Mouse (Mus musculus) c-Kit-positive CD71-positive TER-119-positive erythroid progenitor cells, embryonic 14.5 days (primary cell): ENCODE results near the gene Slc43a3.
A peak's percentile ranks its signal among the peaks of the same experiment; 100 is the strongest.

Experiments
- DNase-seq: peaks from one replicate; pipeline ENCODE4 v3.0.0-alpha.2; 2013; ENCODE audit warnings: low spot score

Gene Slc43a3

DNA sequence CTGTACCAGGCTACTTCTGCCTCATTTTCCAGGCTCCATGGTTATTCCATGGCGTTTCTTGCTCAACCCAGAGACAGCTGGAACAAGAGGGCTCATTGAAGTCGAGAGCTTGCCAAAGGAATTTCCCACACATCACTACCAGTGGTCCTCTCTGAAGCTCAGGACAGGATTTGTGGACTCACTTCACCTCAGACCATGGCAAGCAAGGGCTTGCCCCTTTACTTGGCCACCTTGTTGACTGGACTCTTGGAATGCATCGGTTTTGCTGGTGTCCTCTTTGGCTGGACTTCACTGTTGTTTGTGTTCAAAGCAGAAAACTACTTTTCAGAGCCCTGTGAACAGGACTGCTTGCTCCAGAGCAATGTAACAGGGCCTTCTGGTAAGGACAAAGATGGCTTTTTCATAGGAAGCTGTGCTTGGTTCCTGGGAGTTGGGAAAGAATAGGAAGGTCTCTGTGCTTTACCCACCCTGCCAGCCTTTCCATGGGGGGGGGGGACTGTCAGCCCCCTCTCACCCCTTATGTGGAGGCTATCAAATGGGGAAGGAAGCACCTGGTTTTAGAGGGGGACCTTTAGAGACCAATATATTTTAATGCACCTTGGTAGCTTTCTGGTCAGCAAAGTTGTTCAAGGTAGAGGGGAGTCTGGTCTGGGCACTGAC is 1.2 kb downstream of the Slc43a3 start:
- DNase-seq: peak; percentile 42

DNA sequence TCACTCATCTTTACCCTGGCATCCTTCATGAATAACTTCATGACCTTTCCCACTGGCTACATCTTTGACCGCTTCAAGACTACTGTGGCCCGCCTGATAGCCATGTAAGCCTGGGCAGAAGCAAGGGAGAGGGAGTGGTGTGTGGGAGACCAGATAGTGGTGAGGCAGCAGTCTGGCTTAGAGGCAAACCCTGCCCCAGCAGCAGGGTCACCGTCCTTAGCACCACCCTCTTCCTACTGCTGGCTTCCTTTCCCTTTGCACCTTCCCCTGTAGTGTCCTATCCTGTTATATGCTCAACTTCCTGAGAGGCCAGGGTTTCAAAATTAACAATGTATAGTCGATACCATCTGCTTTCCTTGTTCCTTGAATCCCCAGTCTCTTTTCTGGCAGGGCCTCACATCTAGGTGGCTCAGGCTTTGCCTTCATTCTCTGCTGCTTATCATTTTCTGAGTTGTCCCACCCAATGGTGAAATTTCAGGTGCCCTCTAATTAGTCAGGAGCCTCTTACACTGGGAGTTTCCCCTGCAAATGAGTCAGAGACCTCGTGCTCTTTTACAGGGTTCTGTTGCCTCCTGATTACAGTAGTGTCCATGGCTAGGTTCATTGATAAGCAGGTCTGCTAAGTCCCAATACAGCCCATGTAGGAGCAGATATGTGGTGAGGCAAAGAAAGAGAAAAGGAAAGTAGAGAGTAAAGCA is 2.0 kb downstream of the Slc43a3 start:
- peak; percentile 96 for DNase-seq

DNA sequence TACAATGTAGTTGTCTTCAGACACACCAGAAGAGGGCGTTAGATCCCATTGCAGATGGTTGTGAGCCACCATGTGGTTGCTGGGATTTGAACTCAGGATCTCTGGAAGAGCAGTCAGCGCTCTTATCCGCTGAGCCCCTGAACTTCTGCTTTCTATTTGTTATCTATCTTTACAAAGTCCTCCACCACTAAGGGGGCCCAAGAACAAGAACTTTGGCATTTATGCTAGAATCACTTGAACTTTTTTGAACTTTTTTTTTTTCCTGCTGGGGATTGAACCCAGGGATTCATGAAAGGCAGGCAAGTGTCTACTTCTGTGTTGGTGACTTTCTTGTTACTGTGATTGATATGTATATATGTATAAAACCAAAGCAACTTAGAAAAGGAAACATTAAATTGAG is 2.9 kb downstream of the Slc43a3 start:
- no peak for DNase-seq

DNA sequence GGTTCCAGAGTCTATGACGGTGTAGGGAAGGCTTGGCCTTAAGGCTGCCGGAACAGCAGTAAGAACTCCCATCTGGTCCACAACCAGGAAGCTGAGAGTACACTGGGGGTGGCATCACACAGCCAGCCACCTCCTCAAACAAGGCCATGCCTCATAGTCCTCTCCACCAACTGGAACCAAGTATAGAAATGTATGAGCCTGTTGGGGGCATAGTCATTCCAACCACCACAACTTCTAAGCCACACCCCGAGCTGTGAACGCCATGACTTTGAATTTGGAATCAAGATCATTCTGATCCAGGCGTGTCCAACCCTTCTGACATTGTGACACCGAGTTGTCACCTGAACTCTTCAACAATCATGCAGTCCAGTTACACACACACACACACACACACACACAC is 3.3 kb downstream of the Slc43a3 start:
- DNase-seq: peak; percentile 58

DNA sequence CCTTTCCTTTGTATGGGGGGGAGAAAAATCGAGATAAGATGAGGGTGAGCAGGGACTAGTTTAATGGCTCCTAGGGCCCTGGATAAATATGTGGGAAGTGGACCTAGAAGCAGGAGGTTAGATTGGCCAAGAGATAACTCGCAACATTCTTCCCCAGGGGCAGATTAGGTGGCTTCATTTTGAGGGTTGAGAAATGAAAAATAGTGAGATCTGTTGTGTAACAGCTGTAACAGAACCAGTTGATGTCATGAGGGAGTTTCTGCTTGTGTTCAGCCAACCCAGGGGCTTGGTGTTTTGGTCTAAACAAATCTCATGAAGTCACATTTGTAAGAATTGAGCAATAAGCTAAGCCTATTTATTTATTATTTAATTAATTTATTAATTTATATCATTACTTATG is 5.0 kb downstream of the Slc43a3 start:
- no peak for DNase-seq

DNA sequence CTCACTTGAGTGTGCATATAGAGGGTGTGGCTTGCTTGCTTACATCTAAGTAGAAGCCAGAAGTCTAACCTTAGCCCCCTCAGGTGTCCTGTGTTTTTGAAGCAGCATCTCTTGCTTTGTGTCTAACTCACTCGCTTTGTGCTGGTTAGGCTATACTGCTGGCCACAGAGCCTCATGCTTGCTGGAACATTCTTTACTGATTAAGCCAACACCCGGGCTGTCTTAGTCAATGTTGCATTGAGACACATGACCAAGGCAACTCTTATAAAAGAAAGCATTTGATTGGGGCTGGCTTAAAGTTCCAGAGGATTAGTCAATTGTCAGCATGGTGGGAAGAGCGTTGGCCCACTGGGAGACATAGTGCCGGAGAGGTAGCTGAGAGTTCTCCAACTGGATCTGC is 5.4 kb downstream of the Slc43a3 start:
- no peak for DNase-seq

DNA sequence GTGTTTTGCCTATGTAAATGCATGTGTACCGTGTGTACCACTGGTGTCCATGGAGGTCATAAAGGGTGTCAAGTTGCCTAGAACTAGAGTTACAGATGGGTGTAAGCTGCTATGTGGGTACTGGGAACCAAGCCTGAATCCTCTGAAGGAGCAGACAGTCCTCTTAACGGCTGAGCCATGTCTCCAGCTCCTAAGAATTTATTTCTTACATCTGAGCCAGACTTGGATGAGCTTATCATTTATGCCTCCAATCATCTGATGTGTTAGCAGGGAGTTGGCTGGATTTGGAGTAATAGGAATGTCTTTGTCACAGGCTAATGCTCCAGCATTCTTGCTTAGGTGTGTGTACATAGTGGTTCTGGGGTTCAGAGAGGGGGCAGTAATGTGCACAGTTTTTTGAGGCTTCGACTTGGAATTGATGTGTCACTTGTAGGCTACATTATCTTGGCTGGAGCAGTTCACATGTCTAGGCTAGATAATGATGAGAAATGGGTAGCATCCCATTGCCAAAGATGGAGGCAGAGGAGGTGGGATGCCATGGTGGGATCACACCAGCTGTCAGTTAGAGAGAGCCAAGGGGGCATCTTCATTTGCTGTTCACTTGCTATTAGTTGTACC is 10.9 kb downstream of the Slc43a3 start:
- no peak for DNase-seq

DNA sequence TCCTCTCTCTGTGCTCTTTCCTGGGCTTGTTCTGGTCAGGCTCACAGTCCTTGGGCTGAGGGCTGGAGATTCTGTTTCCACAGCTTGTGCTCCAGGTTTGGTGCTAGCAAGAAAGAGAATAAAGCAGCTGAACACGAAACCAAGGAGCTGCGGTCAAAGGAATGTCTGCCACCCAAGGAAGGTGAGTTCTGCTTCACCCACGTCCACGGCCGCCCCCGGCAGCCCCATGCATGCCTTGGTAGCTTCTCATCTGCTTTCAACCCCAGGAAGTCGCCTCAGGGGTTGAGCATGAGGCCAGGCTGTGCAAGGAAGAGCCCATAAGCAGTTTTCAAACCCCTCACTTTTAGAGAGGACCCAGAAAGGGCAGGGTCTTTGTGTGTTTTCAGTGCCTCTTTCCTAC is 11.9 kb downstream of the Slc43a3 start:
- no peak for DNase-seq

DNA sequence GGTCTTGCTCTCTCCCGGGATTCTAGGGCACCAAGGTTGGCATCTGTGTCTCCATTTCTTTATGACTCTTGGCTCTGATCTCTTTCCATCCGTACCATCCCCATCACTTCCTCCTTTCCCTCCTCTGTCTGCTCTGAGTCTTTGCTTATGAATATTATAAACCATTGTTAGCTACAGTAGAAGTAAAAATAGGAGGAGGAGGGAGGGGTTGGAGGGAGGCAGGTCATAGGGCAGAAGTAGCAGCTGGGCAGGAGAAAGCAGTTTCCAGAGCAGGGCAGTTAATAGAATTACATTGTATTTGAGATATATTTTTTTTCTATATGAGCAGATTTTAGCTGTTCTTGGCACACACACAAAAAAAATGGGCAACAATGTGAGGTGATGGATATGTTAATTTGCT is 12.3 kb downstream of the Slc43a3 start:
- no peak for DNase-seq

DNA sequence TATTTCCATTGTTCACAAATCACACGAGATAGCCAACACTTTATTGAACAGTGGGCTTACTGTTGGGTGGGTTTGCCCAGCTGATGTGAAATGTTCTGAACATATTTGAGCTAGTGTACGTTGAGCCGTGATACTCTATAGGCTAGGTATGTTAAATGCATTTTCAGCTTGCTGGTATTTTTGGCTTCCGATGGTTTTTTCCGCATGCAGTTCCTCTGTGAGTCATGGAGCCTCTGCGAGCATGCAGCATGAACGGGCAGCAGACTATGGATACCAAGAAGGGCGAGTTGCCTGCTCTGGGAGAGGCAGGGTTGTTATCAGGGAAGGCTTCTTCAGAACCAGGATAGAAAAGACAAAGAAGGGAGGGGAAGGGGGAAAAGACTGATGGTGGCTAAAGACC is 14.6 kb downstream of the Slc43a3 start:
- no peak for DNase-seq

DNA sequence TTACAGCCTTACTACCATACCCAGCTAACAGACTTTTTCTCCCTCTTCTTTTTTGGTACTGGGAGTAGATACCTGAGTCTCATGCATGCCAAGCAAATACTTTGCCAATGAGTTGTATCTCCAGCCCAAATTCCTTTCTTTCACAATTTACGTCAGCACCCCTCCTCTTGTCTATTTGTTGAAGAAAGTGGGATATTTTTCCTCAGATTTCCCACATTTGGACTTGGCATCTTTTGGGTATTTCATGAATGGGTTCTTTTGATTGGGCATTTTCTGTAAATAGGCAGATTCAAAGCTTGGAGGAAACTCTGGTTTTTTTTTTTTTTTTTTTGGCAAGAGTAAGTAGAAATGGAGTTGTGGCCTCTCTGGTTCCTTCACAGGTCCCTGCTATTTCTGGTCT is 15.9 kb downstream of the Slc43a3 start:
- no peak for DNase-seq

DNA sequence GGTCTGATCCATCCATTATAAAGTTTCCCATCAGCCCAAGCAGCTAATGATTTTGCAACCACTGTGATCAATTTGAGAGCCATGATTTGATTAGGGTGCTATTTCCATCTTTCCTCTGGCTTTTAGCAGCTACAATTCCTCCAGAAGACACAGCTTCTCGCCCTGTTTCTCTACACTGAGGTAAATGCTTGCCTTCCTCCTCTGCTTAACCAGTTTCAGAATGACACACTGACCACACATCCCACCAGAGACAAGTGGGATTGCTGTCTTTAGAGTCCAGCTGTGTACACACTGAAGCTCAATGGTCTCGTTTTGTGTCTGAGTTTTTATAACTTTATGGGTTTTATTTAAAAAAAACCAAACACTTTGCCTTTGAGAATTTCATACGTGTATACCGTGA is 16.3 kb downstream of the Slc43a3 start:
- DNase-seq: no peak

DNA sequence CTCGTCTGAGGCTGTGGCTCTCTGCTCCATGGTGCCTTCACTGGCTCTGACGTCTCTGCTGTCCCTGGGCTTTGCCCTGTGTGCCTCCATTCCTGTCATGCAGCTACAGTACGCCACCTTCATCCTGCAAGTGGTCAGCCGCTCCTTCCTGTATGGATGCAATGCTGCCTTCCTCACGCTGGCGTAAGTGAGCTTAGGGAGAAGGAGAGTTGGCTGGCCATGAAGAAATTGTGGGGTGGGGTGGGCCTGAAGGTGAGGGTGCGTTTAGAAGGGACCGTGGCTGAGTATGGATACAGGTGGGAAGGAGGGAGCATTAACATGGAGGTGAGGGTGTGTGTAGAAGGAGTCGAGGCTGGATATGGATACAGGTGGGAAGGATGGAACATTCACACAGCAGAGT is 19.1 kb downstream of the Slc43a3 start:
- no peak for DNase-seq

DNA sequence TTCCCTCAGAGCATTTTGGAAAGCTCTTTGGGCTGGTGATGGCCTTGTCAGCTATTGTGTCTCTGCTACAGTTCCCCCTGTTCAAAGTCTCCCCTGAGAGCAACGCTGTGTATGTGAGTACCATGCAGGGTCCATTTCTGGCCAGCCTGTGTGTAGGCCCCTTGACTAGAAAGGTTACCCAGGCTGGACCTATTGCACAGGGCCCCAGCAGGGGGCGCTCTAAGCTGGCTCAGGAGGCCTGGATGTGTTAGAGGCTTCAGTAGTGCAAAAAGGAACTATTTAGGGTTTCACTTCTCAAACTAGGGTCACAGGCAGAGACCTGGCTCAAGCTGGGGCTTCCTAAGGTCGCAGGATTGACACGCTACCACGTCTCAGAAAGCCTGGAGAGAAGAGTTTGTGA is 19.9 kb downstream of the Slc43a3 start:
- peak; percentile 45 for DNase-seq

DNA sequence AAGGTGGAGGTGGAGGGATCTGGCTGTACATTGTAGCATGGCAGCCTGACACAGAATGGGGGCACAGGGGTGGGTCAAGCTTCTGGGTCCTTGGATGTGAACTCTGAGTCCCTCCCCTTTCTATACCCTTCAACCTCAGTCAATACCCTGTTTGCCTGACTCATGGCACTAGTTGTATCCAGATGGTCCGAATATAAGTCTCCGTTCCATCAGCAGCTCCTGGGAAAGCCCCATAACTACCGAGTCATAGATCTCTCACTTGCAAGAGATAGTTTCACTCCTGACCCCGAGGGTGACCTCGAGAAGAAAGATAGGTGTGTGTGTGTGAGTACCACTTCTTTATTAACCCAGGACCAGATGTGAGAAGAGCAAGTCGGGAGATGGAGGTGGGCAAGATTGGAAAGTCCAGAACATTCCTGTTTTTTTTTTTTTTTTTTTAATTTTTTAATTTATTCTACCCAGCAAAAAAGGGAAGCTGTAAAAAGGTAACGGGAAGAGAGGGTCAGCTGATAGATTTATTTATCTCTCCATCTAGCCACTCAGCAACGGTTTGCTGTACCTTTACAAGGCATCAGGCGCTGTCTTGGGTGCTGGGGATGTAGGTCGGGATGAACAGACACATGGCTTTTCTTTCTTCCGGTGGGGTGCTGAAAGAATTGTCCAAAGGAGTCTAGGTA is 22.3 kb downstream of the Slc43a3 start:
- no peak for DNase-seq

DNA sequence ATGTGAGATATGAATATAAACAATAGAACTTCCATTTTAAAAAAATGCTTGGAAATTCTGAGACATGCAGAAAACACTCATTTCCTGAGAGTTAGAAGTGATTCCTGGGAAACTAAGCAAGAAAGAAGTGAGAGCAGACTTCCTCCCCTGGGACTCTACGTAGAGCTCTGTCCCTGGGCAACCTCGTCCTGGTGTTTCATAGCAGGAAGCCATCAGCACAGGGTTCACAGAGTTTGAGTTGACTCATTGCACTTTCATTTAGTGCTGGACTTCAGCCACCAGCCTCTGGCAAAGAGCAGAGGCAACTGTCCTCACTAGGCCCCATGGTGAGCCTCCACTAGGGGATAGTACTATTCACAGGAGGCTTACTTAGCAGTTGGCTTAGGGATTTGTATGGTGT is 24.9 kb downstream of the Slc43a3 start:
- DNase-seq: no peak

DNA sequence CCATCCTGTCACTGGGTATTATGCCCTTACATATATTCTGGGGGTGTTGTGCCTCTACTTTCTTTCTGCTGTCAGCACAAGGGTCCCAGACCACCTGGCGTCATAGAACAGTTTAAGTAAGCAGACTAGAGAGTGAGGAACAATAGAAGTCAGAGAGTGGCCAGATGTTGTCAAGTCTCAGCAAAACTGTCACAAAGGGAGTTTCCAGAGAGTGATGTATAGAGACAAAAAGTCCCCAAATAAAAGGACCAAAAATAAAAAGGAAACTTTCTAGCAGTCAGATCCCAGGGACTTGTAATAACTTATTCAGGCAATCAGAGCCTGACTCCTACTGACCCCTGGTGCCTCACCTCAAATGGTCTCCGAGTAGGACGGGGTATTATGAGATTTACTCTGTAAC is 25.5 kb downstream of the Slc43a3 start:
- DNase-seq: no peak

DNA sequence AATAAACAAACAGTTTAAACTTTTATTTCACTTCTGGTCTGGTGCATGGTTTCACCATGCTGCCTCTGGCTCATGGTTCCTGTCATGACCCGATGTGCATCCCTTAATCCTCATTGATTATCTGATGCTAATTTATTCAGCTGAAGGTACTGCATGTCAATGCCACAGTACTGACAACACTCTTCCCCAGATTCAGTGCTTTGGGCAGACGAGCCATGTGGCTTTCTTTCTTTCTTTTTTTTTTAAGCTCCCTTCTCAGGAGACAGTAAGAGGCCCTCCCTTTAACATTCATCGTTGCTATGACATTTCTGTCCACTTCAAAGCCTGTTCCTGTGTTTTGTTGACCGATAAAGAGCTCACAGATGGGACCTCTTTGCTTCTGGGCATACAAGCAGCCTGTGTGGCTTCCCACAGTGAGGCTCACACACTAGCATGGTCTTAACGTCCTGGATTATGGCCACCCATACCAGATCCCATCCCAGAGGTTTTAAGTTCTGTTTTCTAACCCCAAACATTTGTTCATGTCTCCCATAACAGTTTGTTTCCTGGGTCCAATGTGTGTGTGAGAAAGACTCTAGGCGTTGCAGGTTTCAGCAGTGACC is 26.6 kb downstream of the Slc43a3 start:
- DNase-seq: no peak

DNA sequence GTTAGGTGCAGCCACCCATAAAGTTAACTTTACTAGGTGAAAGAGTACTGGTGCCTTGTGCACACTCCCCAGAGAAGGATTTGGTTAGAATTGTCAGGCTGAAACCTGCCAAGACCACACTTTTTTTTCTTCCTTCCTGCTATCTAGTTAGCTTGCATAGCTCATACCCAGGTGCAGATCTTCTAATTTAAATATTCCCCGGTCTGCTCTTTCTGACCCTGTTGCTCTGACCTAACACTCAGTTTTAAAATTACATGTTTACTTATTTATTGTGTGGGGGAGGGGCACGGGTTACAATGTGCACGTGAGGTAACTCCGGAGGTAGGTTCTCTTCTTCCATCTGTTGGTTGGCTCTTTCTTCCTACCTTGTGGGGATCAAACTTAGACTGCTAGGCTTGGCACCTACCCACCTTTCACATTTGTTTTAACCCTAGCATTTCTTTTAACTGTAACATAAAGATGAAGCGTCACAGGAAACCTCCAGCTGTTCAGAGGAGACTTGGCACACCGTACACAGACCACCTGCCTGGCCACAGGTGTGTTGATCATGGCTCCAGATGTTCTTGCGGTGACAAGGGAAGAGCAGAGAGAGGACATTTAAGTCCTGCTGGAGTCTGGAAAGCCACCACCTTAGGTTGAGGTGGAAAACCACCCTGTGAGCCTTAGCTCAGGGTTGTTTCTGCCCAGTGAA is 27.9 kb downstream of the Slc43a3 start:
- DNase-seq: no peak

DNA sequence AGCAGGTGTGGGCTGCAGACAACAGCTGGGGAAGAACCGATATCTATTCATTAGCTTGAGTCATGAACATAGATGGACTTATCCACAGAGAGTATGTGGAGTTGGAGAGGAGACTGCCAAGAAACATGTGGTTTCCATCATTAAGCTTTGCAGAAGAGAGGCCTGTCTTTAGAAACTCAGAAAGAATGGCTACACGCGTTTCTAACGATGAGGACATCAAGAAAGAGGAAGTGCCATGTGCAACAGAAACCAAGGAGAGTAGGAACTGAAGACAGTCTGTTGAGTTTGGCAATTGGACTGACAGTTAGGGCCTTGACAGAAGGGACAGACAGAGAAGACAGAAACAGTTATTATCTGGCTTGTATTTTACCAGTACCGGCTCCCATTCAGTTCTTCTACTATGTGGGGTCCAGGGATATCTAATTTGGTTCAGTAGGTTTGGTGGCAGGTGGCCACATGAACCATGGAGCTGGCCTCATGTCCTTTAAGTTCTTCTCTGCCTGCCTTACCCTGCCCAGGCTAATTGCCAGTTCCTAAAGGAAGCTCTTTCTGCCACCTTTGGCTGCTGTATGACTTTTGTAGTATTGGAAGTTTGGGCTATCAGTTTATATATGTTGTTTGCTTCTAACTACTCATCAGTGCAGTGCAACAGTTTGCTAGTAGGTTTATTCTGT is 31.1 kb downstream of the Slc43a3 start:
- DNase-seq: no peak

DNA sequence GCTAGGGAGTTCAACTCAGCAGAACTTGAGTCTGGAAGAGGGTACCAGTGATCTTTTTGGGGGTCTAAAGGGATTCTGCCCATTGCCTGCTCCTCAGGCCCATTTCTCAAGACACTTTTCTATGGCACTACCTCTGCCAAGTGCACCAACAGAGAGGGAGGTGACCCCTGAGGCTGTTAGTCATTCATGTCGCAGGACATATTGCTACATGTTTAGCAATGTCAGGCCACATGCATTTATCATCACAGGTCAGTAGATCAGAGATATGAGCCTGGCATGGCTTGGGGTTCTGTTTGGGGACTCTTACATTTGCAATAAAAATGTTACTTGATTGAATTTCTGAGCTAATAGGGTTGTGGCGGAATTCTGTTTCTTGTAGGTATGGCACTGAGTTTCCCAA is 39.2 kb downstream of the Slc43a3 start:
- DNase-seq: no peak

DNA sequence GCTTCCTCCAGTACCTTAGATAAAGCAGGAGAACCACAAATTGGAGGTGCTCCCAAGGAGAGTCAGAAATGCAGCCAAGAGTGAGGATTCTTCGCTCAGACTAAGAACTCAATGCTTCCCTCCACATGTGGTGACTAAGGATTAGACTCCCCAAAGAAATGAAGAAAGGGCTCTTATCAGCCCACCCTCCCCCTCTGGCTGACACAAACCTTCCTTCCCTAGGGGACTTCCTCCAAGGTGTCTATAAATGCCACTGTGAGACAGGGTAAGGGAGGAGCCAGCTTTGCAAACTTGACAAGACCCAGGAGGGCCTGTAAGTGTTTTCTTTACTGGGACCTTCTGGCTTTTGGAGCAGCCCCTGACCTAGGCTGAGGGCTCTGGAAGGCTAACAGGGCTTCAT is 43.8 kb downstream of the Slc43a3 start, which contains the start of gene Prg2:
Gene Prg2, plus strand, starts transcription at position 274 of the 400 bp plus-strand sequence.
- DNase-seq: no peak
